Mouse (Mus musculus) MEL (cell line): ENCODE results near the gene Dennd1b. TPM values are rescaled to one million over a fixed set of nuclear protein-coding genes. Genes with fewer than 3 reads are reported as not detected.
A peak's percentile ranks its signal among the peaks of the same experiment; 100 is the strongest.

Source experiments
- DNase-seq: peaks from one replicate; pipeline ENCODE4 v3.0.0; 2011; ENCODE audit warnings: low read depth, low spot score
- H3K27ac ChIP-seq: 2 replicates; pipeline ENCODE4 v1.5.1; 2012; ENCODE audit warnings: low read depth, mild to moderate bottlenecking, control low read depth, low read length, moderate library complexity; ENCODE audit not compliant: control insufficient read depth
- H3K27me3 ChIP-seq, 2 experiments: fragments of 150-350 bp in 1 of 2; sonication (generic) in 1 of 2; 2 replicates each; pipeline ENCODE4 v1.6.1; 2012; ENCODE audit warnings: low read length in 2 of 2, mild to moderate bottlenecking in 2 of 2, improper control_type of control experiment in 1 of 2, moderate library complexity in 1 of 2; ENCODE audit not compliant: insufficient read depth in 2 of 2, control insufficient read depth in 1 of 2
- H3K36me3 ChIP-seq, 2 experiments: 2 replicates each; pipeline ENCODE4 v1.6.1; 2012 to 2014; ENCODE audit warnings: low read length in 2 of 2, improper control_type of control experiment in 1 of 2, inconsistent platforms in 1 of 2, mild to moderate bottlenecking in 1 of 2; ENCODE audit not compliant: insufficient read depth in 2 of 2, control insufficient read depth in 1 of 2
- H3K4me1 ChIP-seq, 2 experiments: fragments of 150-350 bp in 1 of 2; sonication (generic) in 1 of 2; 2 replicates each; pipeline ENCODE4 v1.6.1; 2012; ENCODE audit warnings: low read length in 2 of 2, improper control_type of control experiment in 1 of 2, mild to moderate bottlenecking in 1 of 2; ENCODE audit not compliant: insufficient read depth in 2 of 2, control insufficient read depth in 1 of 2
- H3K4me3 ChIP-seq, 2 experiments: fragments of 150-350 bp in 1 of 2; sonication (generic) in 1 of 2; 2 replicates each; pipeline ENCODE4 v1.5.1; 2012; ENCODE audit warnings: low read depth in 2 of 2, low read length in 2 of 2, mild to moderate bottlenecking in 2 of 2, moderate library complexity in 2 of 2, control low read depth in 1 of 2, improper control_type of control experiment in 1 of 2; ENCODE audit not compliant: control insufficient read depth in 1 of 2, insufficient read depth in 1 of 2
- H3K79me2 ChIP-seq: 2 replicates; pipeline ENCODE4 v1.6.1; 2012; ENCODE audit warnings: mild to moderate bottlenecking, low read length, moderate library complexity; ENCODE audit not compliant: control insufficient read depth, poor library complexity, insufficient read depth
- H3K9ac ChIP-seq: 2 replicates; pipeline ENCODE4 v1.6.1; 2012; ENCODE audit warnings: low read depth, mild to moderate bottlenecking, control low read depth, low read length, moderate library complexity; ENCODE audit not compliant: control insufficient read depth, poor library complexity, severe bottlenecking
- H3K9me3 ChIP-seq: fragments of 150-350 bp; sonication (generic); replicated peaks from 2 replicates; pipeline ENCODE4 v1.6.1; 2012; ENCODE audit warnings: mild to moderate bottlenecking, low read length, improper control_type of control experiment, moderate library complexity; ENCODE audit not compliant: insufficient read depth
- BHLHE40 ChIP-seq: IDR thresholded peaks from 2 replicates; pipeline ENCODE4 v1.6.1; 2012; ENCODE audit warnings: low read depth, mild to moderate bottlenecking, inconsistent platforms, low read length, improper control_type of control experiment, borderline replicate concordance
- CHD2 ChIP-seq: IDR thresholded peaks from 2 replicates; pipeline ENCODE4 v1.6.1; 2011; ENCODE audit warnings: low read length, improper control_type of control experiment
- CTCF ChIP-seq, 3 experiments: IDR thresholded peaks in 2 of 3; conservative IDR thresholded peaks in 1 of 3; 2 replicates each; pipeline ENCODE4 v1.5.1; 2011 to 2012; ENCODE audit warnings: low read length in 3 of 3, low read depth in 2 of 3, mild to moderate bottlenecking in 2 of 3, improper control_type of control experiment in 1 of 3, inconsistent platforms in 1 of 3, mixed read lengths in 1 of 3, moderate library complexity in 1 of 3; ENCODE audit not compliant: control insufficient read depth in 1 of 3, insufficient read depth in 1 of 3, poor library complexity in 1 of 3, severe bottlenecking in 1 of 3
- ELF1 ChIP-seq: IDR thresholded peaks from 2 replicates; pipeline ENCODE4 v1.6.1; 2014; ENCODE audit warnings: low read depth, mild to moderate bottlenecking, inconsistent platforms, low read length, improper control_type of control experiment, moderate library complexity
- EP300 ChIP-seq, 2 experiments: IDR thresholded peaks; 2 replicates each; pipeline ENCODE4 v1.6.1; 2011; ENCODE audit warnings: improper control_type of control experiment in 2 of 2, low read length in 2 of 2, low read depth in 1 of 2, mild to moderate bottlenecking in 1 of 2
- ETS1 ChIP-seq: IDR thresholded peaks from 2 replicates; pipeline ENCODE4 v1.6.1; 2012; ENCODE audit warnings: low read depth, mild to moderate bottlenecking, inconsistent platforms, low read length, improper control_type of control experiment, moderate library complexity
- GATA1 ChIP-seq: IDR thresholded peaks from 2 replicates; pipeline ENCODE4 v1.6.1; 2011; ENCODE audit warnings: low read depth, low read length, improper control_type of control experiment
- JUND ChIP-seq: IDR thresholded peaks from 2 replicates; pipeline ENCODE4 v1.6.1; 2011; ENCODE audit warnings: low read depth, mild to moderate bottlenecking, improper control_type of control experiment, low read length
- KAT2A ChIP-seq: conservative IDR thresholded peaks from 2 replicates; pipeline ENCODE4 v1.6.1; 2012; ENCODE audit warnings: low read depth, low read length, improper control_type of control experiment, inconsistent platforms
- MAX ChIP-seq: IDR thresholded peaks from 2 replicates; pipeline ENCODE4 v1.6.1; 2011; ENCODE audit warnings: low read length, improper control_type of control experiment
- MXI1 ChIP-seq: IDR thresholded peaks from 2 replicates; pipeline ENCODE4 v1.6.1; 2011; ENCODE audit warnings: mild to moderate bottlenecking, low read depth, low read length, improper control_type of control experiment
- MYB ChIP-seq: IDR thresholded peaks from 2 replicates; pipeline ENCODE4 v1.6.1; 2011; ENCODE audit warnings: mild to moderate bottlenecking, low read depth, low read length, improper control_type of control experiment
- MYC ChIP-seq: IDR thresholded peaks from 2 replicates; pipeline ENCODE4 v1.6.1; 2011; ENCODE audit warnings: low read depth, mild to moderate bottlenecking, low read length, improper control_type of control experiment, moderate library complexity
- NRF1 ChIP-seq: IDR thresholded peaks from 2 replicates; pipeline ENCODE4 v1.6.1; 2014; ENCODE audit warnings: low read depth, mild to moderate bottlenecking, inconsistent platforms, low read length, improper control_type of control experiment, moderate library complexity; ENCODE audit not compliant: poor library complexity, insufficient read depth, severe bottlenecking
- POLR2AphosphoS2 ChIP-seq: IDR thresholded peaks from 2 replicates; pipeline ENCODE4 v1.6.1; 2011; ENCODE audit warnings: low read length, improper control_type of control experiment
- RAD21 ChIP-seq: IDR thresholded peaks from 2 replicates; pipeline ENCODE4 v1.6.1; 2011; ENCODE audit warnings: mild to moderate bottlenecking, low read depth, low read length, improper control_type of control experiment
- TCF12 ChIP-seq: IDR thresholded peaks from 2 replicates; pipeline ENCODE4 v1.6.1; 2014; ENCODE audit warnings: low read depth, mild to moderate bottlenecking, inconsistent platforms, low read length, improper control_type of control experiment, moderate library complexity
- UBTF ChIP-seq: IDR thresholded peaks from 2 replicates; pipeline ENCODE4 v1.6.1; 2012; ENCODE audit warnings: low read depth, mild to moderate bottlenecking, inconsistent platforms, low read length, improper control_type of control experiment, moderate library complexity, borderline replicate concordance; ENCODE audit not compliant: insufficient read depth
- USF1 ChIP-seq: IDR thresholded peaks from 2 replicates; pipeline ENCODE4 v1.6.1; 2014; ENCODE audit warnings: low read depth, mild to moderate bottlenecking, inconsistent platforms, low read length, improper control_type of control experiment, moderate library complexity
- polyA plus RNA-seq, 2 experiments: library from polyadenylated mRNA; stranded (reverse) in 1 of 2; unstranded in 1 of 2; fragments of >175 nt in 1 of 2; fragments of >200 nt in 1 of 2; gene quantifications; 2 replicates each; pipeline versions ENCODE4 v1.2.1 to v1.2.4; 2012; ENCODE audit warnings: low replicate concordance in 2 of 2, low read depth in 1 of 2; ENCODE audit not compliant: insufficient read length in 2 of 2, insufficient read depth in 1 of 2, missing spikeins in 1 of 2
- total RNA-seq: library from RNA; depleted of rRNA; stranded (reverse); fragments of 300-350 nt; gene quantifications from 2 replicates; pipeline ENCODE4 v1.2.3, GENCODE M21; 2012

Gene Dennd1b
- total and polyA plus RNA-seq, 3 experiments, result 3.9 to 4.1 TPM; not detected in 1

- no peak overlapping the region for H3K27ac ChIP-seq
- H3K9ac ChIP-seq, result no peak overlapping the region
- H3K4me1 ChIP-seq, result no peaks in the 10 kb centered on the region
- DNase-seq, result peak; percentile 23
- H3K27me3 ChIP-seq, result no peaks in the 10 kb centered on the region; a peak in 1 of 4 replicates
- H3K36me3 ChIP-seq, result peaks cover 0 to 3% of the 10 kb centered on the region in 2 experiments; a peak in 2 of 4 replicates
- no peaks in the 10 kb centered on the region for H3K79me2 ChIP-seq
- no peaks in the 10 kb centered on the region for H3K9me3 ChIP-seq
- TF ChIP-seq MYB (no peak), TCF12 (no peak), MXI1 (no peak), MYC (no peak)
- H3K4me3 ChIP-seq, result no peak overlapping the region
These were observed 25.4 kb upstream of the Dennd1b start for GRCm38 (mm10) chr1:138937686-138938370.

- TF ChIP-seq GATA1 (peak; percentile 84), NRF1 (no peak), POLR2AphosphoS2 (no peak), ETS1 (peak; percentile 69; the same call in 1 of the 2 replicates), MXI1 (0 out of 2 replicates have a peak, but pooled peaks have one; percentile 19), EP300 (IDR thresholded peaks at IDR 0.05; ENCODE audit: low read depth in 1 of 2, low read length in 2 of 2) (0 out of 4 replicates have a peak, but pooled peaks of 1 of the 2 experiments have one; percentile 19), CTCF (IDR thresholded peaks at IDR 0.05 in 2 of 3, conservative IDR thresholded peaks at IDR 0.05 in 1 of 3; ENCODE audit: control insufficient read depth in 1 of 3, insufficient read depth in 1 of 3, low read depth in 2 of 3, low read length in 3 of 3, poor library complexity in 1 of 3, severe bottlenecking in 1 of 3) (no peak), USF1 (peak; percentile 52; the same call in 1 of the 2 replicates), ELF1 (no peak), MYC (no peak), BHLHE40 (0 out of 2 replicates have a peak, but pooled peaks have one; percentile 25), MAX (peak; percentile 83), JUND (no peak), RAD21 (no peak), KAT2A (no peak), CHD2 (peak; percentile 70), UBTF (no peak)
- H3K27me3 ChIP-seq, result no peaks in the 10 kb centered on the region; a peak in 1 of 4 replicates
- DNase-seq, result peak; percentile 82
- no peaks in the 10 kb centered on the region for H3K9me3 ChIP-seq
- H3K4me3 ChIP-seq, result no peak overlapping the region
- H3K9ac ChIP-seq, result no peak overlapping the region
- H3K4me1 ChIP-seq, result no peaks in the 10 kb centered on the region
- H3K27ac ChIP-seq, result no peak overlapping the region
- H3K36me3 ChIP-seq, result peaks cover 0 to 3% of the 10 kb centered on the region in 2 experiments; a peak in 2 of 4 replicates
- no peaks in the 10 kb centered on the region for H3K79me2 ChIP-seq
These were observed 23.6 kb upstream of the Dennd1b start for GRCm38 (mm10) chr1:138939579-138940139.
